Mouse (Mus musculus) forebrain, embryonic 15.5 days (tissue): ENCODE measurements around the gene Cyp2d10. TPM values are rescaled to one million over a fixed set of nuclear protein-coding genes. Genes with fewer than 3 reads are reported as not detected.
"Not testable (repeated sequence)": the region's sequence is repeated elsewhere in the genome, so short reads cannot be mapped to it uniquely, and the experiment has no call there.

Source experiments
- ATAC-seq: fragments of 200-750 bp; cut with Nextera tagmentation; replicated peaks from 2 replicates; pipeline ENCODE4 v1.8.0; 2017; ENCODE audit warnings: mild to moderate bottlenecking, moderate TSS enrichment, moderate library complexity
- H3K27ac ChIP-seq: fragments of 300-500 bp; sonication (generic); replicated peaks from 2 replicates; pipeline ENCODE4 v1.5.1; 2015; ENCODE audit warnings: mild to moderate bottlenecking, inconsistent platforms
- H3K27me3 ChIP-seq: fragments of 300-500 bp; sonication (generic); 2 replicates; pipeline ENCODE4 v1.6.1; 2015; ENCODE audit warnings: inconsistent platforms
- H3K36me3 ChIP-seq: fragments of 300-500 bp; sonication (generic); 2 replicates; pipeline ENCODE4 v1.6.1; 2015; ENCODE audit warnings: mild to moderate bottlenecking, inconsistent platforms
- H3K4me1 ChIP-seq: fragments of 300-500 bp; sonication (generic); 2 replicates; pipeline ENCODE4 v1.6.1; 2015; ENCODE audit warnings: inconsistent platforms
- H3K4me2 ChIP-seq: fragments of 300-500 bp; sonication (generic); replicated peaks from 2 replicates; pipeline ENCODE4 v1.6.1; 2015; ENCODE audit warnings: mild to moderate bottlenecking, inconsistent platforms
- H3K4me3 ChIP-seq: fragments of 300-500 bp; sonication (generic); 2 replicates; pipeline ENCODE4 v1.5.1; 2015; ENCODE audit warnings: mild to moderate bottlenecking, inconsistent platforms
- H3K9ac ChIP-seq: fragments of 300-500 bp; sonication (generic); replicated peaks from 2 replicates; pipeline ENCODE4 v1.6.1; 2015; ENCODE audit warnings: mild to moderate bottlenecking, inconsistent platforms
- H3K9me3 ChIP-seq: fragments of 300-500 bp; sonication (generic); 2 replicates; pipeline ENCODE4 v1.6.1; 2016; ENCODE audit warnings: inconsistent platforms
- WGBS: fragments of 180-500 bp; shearing (Covaris S2); methylation state at CpG from one replicate; pipeline ENCODE4 v1.1.7; 2015; ENCODE audit warnings: mixed read lengths; 5-methylcytosine and 5-hydroxymethylcytosine counted together
- polyA plus RNA-seq: library from polyadenylated mRNA; unstranded; fragments of >200 nt; fragmentation: Nextera tagmentation; extraction: Ambion mirVana; gene quantifications from 2 replicates; pipeline ENCODE4 v1.2.1, GENCODE M21; 2015

Cyp2d10 gene
- polyA plus RNA-seq, 1 experiment from 2014 or later: not detected

DNA sequence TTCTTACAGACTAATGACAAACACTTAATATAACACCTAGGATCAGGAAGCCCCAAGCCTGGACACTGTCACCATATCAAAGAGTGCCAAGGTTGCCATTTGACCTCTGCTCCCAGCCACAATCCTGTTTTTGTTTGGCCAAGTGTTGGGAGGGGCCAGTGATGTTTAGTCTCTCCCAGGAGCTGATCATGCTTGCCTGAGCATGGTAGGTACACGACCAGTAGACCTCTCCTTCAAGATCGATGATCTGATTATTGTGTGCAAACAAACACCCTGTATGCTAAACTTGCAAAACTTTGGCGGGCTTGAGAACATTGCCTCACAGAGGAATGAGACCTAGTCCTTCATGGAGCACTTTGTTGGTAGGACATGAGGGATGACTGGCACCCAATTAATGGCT lies 16.5 kb upstream of the Cyp2d10 start:
- no peaks in the 10 kb centered on the region for H3K36me3 ChIP-seq
- no peak overlapping the region for H3K9ac ChIP-seq
- no peak overlapping the region for H3K27ac ChIP-seq
- no peak overlapping the region for H3K4me3 ChIP-seq
- no peak for ATAC-seq
- no peaks in the 10 kb centered on the region for H3K27me3 ChIP-seq
- no peaks in the 10 kb centered on the region for H3K9me3 ChIP-seq
- H3K4me2 ChIP-seq: no peak overlapping the region
- WGBS: 88% methylated on average over 3 of the region's 3 CpGs
- H3K4me1 ChIP-seq: no peaks in the 10 kb centered on the region

DNA sequence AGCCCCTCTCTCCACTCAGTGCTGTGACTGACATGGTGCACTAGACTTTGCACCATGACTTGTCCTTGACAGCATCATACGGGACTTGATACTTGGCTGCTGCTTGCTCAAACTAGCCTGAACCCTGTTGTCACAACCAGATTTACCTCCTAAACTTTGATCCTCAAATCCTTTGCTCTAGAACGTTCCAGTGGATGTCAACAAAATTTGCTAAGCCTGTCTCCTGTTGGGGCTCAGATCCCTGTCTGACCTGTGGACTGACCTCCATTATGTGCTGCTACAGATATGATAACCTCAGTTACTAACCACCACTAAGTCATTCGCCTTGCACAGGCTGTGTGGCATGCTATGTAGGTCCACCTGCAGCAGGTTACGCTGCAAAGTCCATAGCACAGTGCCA lies 15.9 kb upstream of the Cyp2d10 start:
- no peaks in the 10 kb centered on the region for H3K4me1 ChIP-seq
- H3K36me3 ChIP-seq: no peaks in the 10 kb centered on the region
- H3K27ac ChIP-seq: no peak overlapping the region
- H3K9ac ChIP-seq: no peak overlapping the region
- no peaks in the 10 kb centered on the region for H3K27me3 ChIP-seq
- WGBS: 83% methylated on average over 4 of the region's 4 CpGs
- no peaks in the 10 kb centered on the region for H3K9me3 ChIP-seq
- no peak overlapping the region for H3K4me3 ChIP-seq
- ATAC-seq: no peak
- no peak overlapping the region for H3K4me2 ChIP-seq

DNA sequence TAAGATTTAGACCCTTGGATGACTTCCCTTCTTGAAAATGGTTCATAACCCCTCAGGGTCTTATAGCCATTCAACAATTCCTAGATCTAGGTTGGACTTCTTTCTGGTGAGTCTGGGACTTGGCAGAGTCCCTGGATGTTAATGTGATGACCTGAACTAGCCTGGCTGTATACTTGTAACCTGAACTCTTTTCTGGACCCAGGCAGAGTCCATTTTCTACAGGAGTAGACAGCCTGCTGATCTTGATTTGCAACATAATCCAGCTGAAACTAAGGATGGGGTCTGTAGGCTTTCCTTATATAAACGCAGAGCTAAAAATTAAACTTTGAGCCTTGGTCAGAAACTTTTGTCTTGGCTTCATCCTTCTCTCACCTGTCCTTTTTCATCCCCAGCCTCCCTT lies 11.6 kb upstream of the Cyp2d10 start:
- Histone ChIP-seq H3K4me3 (no peak overlapping the region), H3K27me3 (no peaks in the 10 kb centered on the region), H3K36me3 (no peaks in the 10 kb centered on the region), H3K4me1 (peaks cover 7% of the 10 kb centered on the region; the same call in 1 of the 2 replicates), H3K9me3 (no peaks in the 10 kb centered on the region), H3K4me2 (no peak overlapping the region), H3K27ac (no peak overlapping the region), H3K9ac (no peak overlapping the region)
- WGBS: 76% methylated on average over 1 of the region's 1 CpGs
- no peak for ATAC-seq

DNA sequence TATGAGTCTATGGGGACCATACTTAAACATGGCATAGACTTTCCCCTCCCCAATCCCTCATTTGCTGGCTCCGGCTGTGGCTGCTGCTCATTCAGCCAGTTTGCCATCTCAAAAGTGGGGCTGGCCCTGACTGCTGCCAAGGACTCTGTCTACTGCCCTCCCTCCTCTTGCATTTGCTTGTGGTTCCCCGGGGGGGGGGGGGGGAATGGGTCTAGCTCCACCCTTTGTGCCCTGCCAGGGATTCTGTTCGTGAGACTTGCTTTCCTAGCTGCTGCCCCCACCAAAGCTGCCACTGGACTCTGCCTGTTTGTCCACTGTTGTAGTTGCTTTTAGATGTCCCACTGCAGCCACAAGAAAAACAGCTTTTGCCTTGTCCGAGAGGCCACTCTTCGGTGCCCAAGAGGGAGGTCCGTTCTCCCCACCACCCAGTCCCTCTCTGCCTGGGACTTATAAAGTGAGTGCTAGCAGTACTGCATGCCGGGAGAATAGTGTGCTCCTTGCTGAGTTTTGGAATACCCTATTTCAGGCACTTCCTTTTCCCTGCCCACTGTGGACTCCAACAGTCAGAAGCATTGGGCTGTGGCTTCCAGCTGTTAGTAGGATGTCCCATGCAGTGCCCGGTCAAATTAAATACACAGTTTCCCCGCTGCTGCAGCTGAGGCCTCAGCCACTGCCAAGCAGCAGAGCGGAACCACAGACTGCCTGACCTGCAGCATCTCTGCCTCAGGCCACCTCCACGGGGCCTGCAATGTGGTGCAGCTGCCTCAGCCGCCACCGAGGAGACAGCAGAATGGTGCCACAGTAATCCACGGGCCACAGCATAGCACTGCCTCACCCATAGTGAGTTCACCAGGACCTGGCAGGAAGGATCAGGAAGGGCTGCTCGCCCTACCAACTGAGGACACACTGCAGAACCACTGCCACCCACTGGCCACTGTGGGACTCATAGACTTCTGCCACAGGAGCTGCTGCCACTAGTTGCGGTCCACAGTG lies 10.1 kb upstream of the Cyp2d10 start:
- Histone ChIP-seq H3K9me3 (no peaks in the 10 kb centered on the region), H3K27ac (no peak overlapping the region), H3K27me3 (no peaks in the 10 kb centered on the region), H3K4me3 (no peak overlapping the region), H3K4me1 (peaks cover 7% of the 10 kb centered on the region; the same call in 1 of the 2 replicates), H3K4me2 (no peak overlapping the region), H3K9ac (no peak overlapping the region), H3K36me3 (no peaks in the 10 kb centered on the region)
- 23% methylated on average over 16 of the region's 16 CpGs for WGBS
- peak; percentile 55; the same call in 1 of the 2 replicates for ATAC-seq

DNA sequence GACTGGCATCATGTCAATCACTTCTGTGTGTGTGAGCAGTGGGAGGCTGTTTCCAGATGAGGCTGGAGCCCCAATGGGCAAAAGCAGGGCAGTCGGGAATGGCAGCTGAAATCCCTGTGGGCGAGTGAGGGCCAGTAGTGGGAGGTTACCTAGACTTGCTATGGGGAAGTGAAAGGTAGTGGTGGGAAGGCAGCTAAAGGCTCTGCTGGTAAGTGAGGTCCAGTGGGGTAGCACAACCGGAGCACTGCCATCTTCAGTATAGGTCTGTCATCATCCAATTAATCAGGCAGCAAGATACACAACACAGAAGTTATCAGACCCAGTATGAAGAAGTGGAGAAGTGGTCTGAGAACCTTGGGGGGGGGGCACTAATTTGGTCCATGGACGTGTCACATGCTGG lies 541 bp upstream of the Cyp2d10 start:
- ATAC-seq: no peak
- Histone ChIP-seq H3K4me3 (no peak overlapping the region), H3K4me1 (no peaks in the 10 kb centered on the region), H3K9me3 (no peaks in the 10 kb centered on the region), H3K4me2 (no peak overlapping the region), H3K36me3 (no peaks in the 10 kb centered on the region), H3K27me3 (no peaks in the 10 kb centered on the region), H3K9ac (no peak overlapping the region), H3K27ac (no peak overlapping the region)
- WGBS: 82% methylated on average over 4 of the region's 4 CpGs

DNA sequence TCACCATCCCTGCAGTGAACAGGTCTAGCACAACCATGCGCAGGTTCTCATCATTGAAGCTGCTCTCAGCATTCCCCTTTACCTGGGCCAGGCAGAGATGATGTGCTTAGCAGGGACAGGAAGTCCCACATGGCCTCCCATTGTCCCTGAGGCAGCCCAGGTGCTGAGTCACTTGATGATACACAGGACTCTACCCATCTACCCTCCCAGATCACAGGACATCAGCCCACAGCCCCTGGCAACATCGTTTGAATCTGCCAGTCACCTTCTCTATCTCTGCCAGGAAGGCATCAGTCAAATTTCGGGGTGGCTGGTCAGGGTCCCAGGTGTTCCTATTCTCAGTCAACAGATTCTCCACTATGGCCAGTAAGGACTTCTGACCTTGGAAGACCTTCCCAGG lies 2.8 kb downstream of the Cyp2d10 start:
- Histone ChIP-seq H3K9me3 (no peaks in the 10 kb centered on the region), H3K9ac (no peak overlapping the region), H3K36me3 (no peaks in the 10 kb centered on the region), H3K4me2 (no peak overlapping the region), H3K27ac (no peak overlapping the region), H3K27me3 (no peaks in the 10 kb centered on the region), H3K4me1 (no peaks in the 10 kb centered on the region), H3K4me3 (no peak overlapping the region)
- WGBS: 89% methylated on average over 3 of the region's 3 CpGs
- ATAC-seq: no peak

DNA sequence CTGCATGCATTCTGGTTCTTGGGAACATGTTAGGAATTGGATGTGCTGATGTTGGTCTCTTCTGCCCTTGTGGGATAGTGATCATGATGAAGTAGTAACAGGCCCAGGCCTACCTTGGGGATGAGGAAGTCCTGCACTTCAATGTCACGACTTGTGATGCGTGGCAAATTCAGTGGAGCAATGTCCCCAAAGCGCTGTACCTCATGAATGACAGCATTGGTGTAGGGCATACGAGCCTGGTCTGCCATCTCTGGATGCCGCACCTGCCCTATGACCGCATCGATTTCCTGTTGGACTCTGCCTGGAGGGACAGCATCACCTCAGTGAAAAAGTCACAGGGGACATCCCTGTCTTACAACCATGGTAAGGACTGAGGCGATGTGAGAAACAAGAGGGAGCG lies 3.4 kb downstream of the Cyp2d10 start:
- Histone ChIP-seq H3K36me3 (no peaks in the 10 kb centered on the region), H3K27me3 (no peaks in the 10 kb centered on the region), H3K4me1 (no peaks in the 10 kb centered on the region), H3K27ac (no peak overlapping the region), H3K4me2 (no peak overlapping the region), H3K9ac (no peak overlapping the region), H3K4me3 (no peak overlapping the region), H3K9me3 (no peaks in the 10 kb centered on the region)
- WGBS: 95% methylated on average over 9 of the region's 9 CpGs
- ATAC-seq: no peak

DNA sequence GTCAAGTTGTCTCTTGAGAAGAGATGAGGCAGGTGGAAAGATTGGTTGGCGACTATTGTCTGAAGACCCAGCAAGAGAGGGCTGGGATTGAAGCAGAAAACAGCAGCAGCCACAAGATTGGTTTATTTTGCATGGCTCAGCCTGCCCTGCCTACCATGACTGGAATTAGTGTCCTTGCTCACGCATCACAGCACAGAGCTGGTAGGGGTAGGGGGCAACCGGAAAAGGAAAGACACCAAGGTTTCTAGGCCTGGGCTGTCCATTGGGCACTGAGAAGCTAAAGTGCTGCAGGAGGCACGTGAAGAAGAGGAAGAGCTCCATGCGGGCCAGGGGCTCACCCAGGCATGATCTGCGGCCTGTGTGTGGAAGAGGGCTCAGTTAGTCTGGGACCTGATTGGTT lies 4.3 kb downstream of the Cyp2d10 start:
- Histone ChIP-seq H3K9ac (no peak overlapping the region), H3K4me2 (no peak overlapping the region), H3K4me3 (no peak overlapping the region), H3K27me3 (no peaks in the 10 kb centered on the region), H3K36me3 (no peaks in the 10 kb centered on the region), H3K9me3 (no peaks in the 10 kb centered on the region), H3K27ac (no peak overlapping the region), H3K4me1 (no peaks in the 10 kb centered on the region)
- ATAC-seq: no peak
- WGBS: 87% methylated on average over 6 of the region's 6 CpGs

DNA sequence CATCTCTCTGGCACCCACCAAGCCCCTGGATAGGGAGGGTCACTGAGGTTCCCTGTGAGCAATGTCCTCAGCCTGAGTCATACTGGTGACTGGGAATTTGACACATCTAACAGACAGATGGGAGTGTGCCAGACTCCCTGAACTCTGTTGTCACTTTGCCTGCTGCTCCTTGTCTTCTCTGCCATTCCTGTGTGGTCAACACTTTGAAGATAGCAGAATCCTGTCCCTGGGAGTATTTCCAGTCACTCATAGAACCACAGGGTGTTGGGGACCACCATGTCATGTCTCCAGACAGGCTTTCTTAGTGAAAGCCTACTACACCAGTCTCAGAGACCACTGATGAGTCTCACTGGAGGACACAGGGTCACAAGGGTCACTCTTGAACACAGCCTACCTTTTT lies 4.9 kb downstream of the Cyp2d10 start:
- H3K4me3 ChIP-seq: no peak overlapping the region
- ATAC-seq: no peak
- H3K36me3 ChIP-seq: no peaks in the 10 kb centered on the region
- H3K27ac ChIP-seq: no peak overlapping the region
- H3K4me1 ChIP-seq: no peaks in the 10 kb centered on the region
- no peak overlapping the region for H3K4me2 ChIP-seq
- H3K9me3 ChIP-seq: no peaks in the 10 kb centered on the region
- H3K27me3 ChIP-seq: no peaks in the 10 kb centered on the region
- no peak overlapping the region for H3K9ac ChIP-seq

DNA sequence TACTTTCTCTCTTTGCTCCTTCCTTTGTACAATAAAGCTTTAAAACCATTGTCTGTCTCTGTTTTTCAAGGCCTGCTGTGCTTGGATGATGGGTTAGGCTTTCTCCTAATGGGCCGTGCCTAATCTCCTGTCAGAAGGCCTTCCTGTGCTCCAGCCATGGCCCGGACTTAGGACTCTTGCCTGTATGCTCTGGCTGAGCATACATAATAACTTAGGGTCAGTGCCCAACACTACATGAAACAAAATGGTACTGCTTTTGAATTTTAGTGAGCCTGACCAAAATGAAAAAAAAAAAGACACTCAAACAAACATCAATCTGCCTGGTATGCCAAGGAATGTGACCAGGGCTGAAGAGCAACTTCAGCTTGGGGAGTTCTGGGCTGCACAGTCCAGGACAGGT lies 5.5 kb downstream of the Cyp2d10 start:
- Histone ChIP-seq H3K36me3 (no peaks in the 10 kb centered on the region), H3K27me3 (no peaks in the 10 kb centered on the region), H3K4me1 (no peaks in the 10 kb centered on the region), H3K9ac (no peak overlapping the region), H3K27ac (no peak overlapping the region), H3K9me3 (no peaks in the 10 kb centered on the region), H3K4me2 (no peak overlapping the region), H3K4me3 (no peak overlapping the region)
- WGBS: 51% methylated on average over 2 of the region's 2 CpGs
- no peak for ATAC-seq

DNA sequence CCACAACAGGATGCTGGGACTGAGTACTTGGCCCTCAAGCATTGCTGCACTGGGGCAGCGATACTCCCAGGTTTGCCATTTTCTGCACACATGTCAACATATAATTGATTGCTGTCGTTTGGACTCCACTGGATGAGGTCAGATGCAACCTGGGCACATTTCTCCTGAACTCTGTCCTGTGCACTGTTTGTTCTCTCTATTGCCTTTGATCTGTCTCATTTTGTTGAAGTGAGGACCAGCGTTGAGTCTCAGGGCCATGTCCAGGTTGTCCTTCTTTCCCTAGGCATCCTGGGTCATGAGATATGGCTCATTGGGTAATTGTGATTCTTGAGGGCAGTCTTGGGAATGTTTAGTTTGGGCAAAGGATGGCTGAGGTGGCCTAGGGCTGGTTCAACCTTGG lies 11.0 kb downstream of the Cyp2d10 start:
- WGBS: 94% methylated on average over 3 of the region's 3 CpGs
- not testable (repeated sequence) for H3K4me2 ChIP-seq, H3K9me3 ChIP-seq, H3K27ac ChIP-seq, H3K4me3 ChIP-seq, H3K4me1 ChIP-seq, ATAC-seq, H3K36me3 ChIP-seq, H3K27me3 ChIP-seq, H3K9ac ChIP-seq

DNA sequence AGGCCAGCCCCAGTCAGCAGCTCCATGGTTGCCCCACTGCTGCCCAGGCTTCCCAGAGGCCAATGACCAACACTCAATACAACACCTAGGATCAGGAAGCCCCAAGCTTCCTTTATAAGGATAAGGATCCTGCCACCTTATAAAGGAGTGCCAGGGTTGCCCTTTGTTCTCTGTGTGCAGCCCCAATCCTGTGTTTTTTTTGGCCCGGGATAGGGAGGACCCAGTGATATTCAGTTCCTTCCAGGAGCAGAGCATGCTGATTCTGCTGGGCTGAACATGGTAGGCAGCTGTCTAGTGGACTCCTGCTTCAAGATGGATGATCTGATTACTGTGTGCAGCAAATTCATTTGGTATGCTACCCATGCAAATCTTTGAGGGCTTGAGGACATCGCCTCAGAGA lies 13.1 kb downstream of the Cyp2d10 start, which contains the start of gene Cyp2d11:
Gene Cyp2d11 (minus strand): TSS at position 101 of the 400 bp plus-strand sequence.
- not testable (repeated sequence) for H3K4me1 ChIP-seq, ATAC-seq, H3K9ac ChIP-seq, H3K4me2 ChIP-seq, H3K27ac ChIP-seq, H3K36me3 ChIP-seq, H3K4me3 ChIP-seq, H3K9me3 ChIP-seq, H3K27me3 ChIP-seq
- WGBS: 91% methylated on average over 2 of the region's 2 CpGs

DNA sequence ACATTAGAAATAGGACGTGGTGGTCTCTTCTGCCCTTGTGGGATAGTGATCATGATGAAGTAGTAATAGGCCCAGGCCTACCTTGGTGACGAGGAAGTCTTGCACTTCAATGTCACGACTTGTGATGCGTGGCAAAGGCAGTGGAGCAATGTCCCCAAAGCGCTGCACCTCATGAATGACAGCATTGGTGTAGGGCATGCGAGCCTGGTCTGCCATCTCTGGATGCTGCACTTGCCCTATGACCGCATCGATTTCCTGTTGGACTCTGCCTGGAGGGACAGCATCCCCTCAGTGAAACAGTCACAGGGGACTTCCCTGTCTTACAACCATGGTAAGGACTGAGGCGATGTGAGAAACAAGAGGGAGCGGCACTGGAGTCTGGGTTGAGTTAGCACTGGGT lies 17.1 kb downstream of the Cyp2d10 start:
- H3K9ac ChIP-seq, ATAC-seq, H3K27me3 ChIP-seq, H3K9me3 ChIP-seq, H3K4me1 ChIP-seq, H3K4me3 ChIP-seq, H3K27ac ChIP-seq, H3K36me3 ChIP-seq, H3K4me2 ChIP-seq: not testable (repeated sequence)
- WGBS: 93% methylated on average over 10 of the region's 10 CpGs
